Mouse (Mus musculus) layer of hippocampus, adult 9-10 months (tissue): Measurements from ENCODE around the gene Guca1b.
"Not testable (repeated sequence)": the region's sequence is repeated elsewhere in the genome, so short reads cannot be mapped to it uniquely, and the experiment has no call there.

Experiments used
- DNase-seq: peaks from one replicate; pipeline ENCODE4 v3.0.0; 2022; ENCODE audit warnings: low spot score

Guca1b gene

GRCm38 (mm10) chr17:47409897-47410861 is 25.0 kb downstream of the Guca1b start:
- not testable (repeated sequence) for DNase-seq

- no peak for DNase-seq
Measured at GRCm38 (mm10) chr17:47420195-47420594, 35.0 kb downstream of the Guca1b start.

- no peak for DNase-seq
Measured at GRCm38 (mm10) chr17:47421566-47421965, 36.4 kb downstream of the Guca1b start.

GRCm38 (mm10) chr17:47422616-47423015 is 37.4 kb downstream of the Guca1b start:
- DNase-seq, result not testable (repeated sequence)

GRCm38 (mm10) chr17:47424186-47424585 is 39.0 kb downstream of the Guca1b start:
- DNase-seq, result no peak

- DNase-seq, result no peak
Measured at GRCm38 (mm10) chr17:47427316-47427715, 42.1 kb downstream of the Guca1b start.

GRCm38 (mm10) chr17:47428831-47429304 is 43.7 kb downstream of the Guca1b start:
- DNase-seq, result no peak

- no peak for DNase-seq
Measured at GRCm38 (mm10) chr17:47430815-47431214, 45.6 kb downstream of the Guca1b start.

- DNase-seq, result no peak
Measured at GRCm38 (mm10) chr17:47436156-47436906, 51.1 kb downstream of the Guca1b start, which contains the start of gene AI661453. Gene AI661453 (plus strand): TSS chr17:47436615.

- no peak for DNase-seq
Measured at GRCm38 (mm10) chr17:47436907-47437547, 51.8 kb downstream of the Guca1b start, which contains the start of gene 1700001C19Rik. Gene 1700001C19Rik (minus strand): TSS chr17:47437376.

- DNase-seq, result no peak
Measured at GRCm38 (mm10) chr17:47438611-47439010, 53.4 kb downstream of the Guca1b start.

GRCm38 (mm10) chr17:47439396-47440028 is 54.3 kb downstream of the Guca1b start:
- no peak for DNase-seq

- no peak for DNase-seq
Measured at GRCm38 (mm10) chr17:47440359-47440890, 55.2 kb downstream of the Guca1b start.

- no peak for DNase-seq
Measured at GRCm38 (mm10) chr17:47441296-47442051, 56.3 kb downstream of the Guca1b start.

- no peak for DNase-seq
Measured at GRCm38 (mm10) chr17:47442271-47442670, 57.1 kb downstream of the Guca1b start.
